Mouse (Mus musculus): Measurements from ENCODE around the gene Appbp2. TPM values are rescaled to one million over a fixed set of nuclear protein-coding genes. Genes with fewer than 3 reads are reported as not detected.

Appbp2 gene
- polyA plus RNA-seq (2014; fragmentation: Nextera tagmentation; extraction: Ambion mirVana) = 47.4 and 50.2 TPM in 2 replicates

DNA sequence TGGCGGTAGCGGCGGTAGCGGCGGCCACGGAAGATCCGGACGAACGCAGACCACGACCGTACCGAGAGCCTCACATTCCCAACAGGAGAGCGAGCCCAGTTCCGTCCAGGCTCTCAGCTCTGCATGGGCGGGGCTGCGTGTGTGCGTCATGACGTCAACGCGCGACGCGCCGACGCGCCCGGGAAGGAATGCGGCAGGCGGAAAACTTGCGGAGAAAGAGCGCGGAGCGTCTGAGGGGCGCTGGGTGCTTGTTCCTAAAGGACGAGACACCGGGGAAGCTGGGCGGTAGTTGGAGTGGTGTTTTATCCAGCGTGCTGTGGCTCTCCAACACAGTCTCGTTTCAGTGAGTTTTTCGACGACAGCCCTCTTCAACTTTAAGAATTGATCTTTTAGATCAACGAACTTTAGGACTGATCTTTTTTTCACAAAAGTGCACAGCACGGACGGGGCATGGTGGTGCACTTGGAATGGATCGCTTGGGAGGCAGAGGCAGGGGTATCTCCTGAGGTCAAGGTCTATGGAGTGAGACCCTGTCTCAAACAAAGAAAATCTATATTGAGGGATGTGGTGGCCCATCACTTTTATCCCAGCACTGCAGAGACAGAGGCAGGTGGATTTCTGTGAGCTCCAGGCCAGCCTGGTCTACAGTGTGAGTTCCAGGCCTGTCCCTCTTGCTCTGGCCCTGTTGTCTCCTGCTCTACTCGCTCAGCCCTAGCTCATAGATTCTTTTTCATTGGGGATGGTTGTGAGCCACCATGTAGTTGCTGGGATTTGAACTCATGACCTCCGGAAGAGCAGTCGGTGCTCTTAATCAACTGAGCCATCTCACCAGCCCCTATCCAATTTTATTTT lies at the start of gene Appbp2:
Gene Appbp2 (minus strand): TSS at position 141 of the 852 bp plus-strand sequence.
- H3K27me3 ChIP-seq (ENCODE audit: control insufficient read depth, insufficient read depth, low read length) = no peaks in the 10 kb centered on the region
- peak within 1 kb of the TSS; percentile 93 for H3K4me2 ChIP-seq (ENCODE audit: low read length)
- peak; percentile 94 for ATAC-seq (ENCODE audit: insufficient number of reproducible peaks, insufficient read depth, low FRiP score, low read depth)
- peak within 1 kb of the TSS; percentile 98 for H3K9ac ChIP-seq (ENCODE audit: low read length)
- WGBS = 5% methylated on average over 48 of the region's 48 CpGs
- H3K27ac ChIP-seq (replicated peaks in 1 of 2; ENCODE audit: control insufficient read depth in 1 of 2, insufficient read depth in 1 of 2, low read depth in 2 of 2, low read length in 2 of 2) = peak within 1 kb of the TSS; percentile 97 to 99
- peaks cover 2 to 10% of the 10 kb centered on the region in 2 experiments; a peak in 1 of 4 replicates for H3K4me1 ChIP-seq (ENCODE audit: control insufficient read depth in 2 of 2, insufficient read depth in 2 of 2, low read length in 2 of 2)
- peak within 1 kb of the TSS; percentile 67 to 99 for H3K4me3 ChIP-seq (ENCODE audit: control insufficient read depth in 1 of 2, insufficient read depth in 1 of 2, low read depth in 1 of 2, low read length in 2 of 2)
- no peaks in the 10 kb centered on the region for H3K9me3 ChIP-seq (ENCODE audit: control insufficient read depth, low read length)
- H3K36me3 ChIP-seq (ENCODE audit: control insufficient read depth, insufficient read depth, low read length) = peaks cover 14% of the 10 kb centered on the region; the same call in 1 of the 2 replicates

DNA sequence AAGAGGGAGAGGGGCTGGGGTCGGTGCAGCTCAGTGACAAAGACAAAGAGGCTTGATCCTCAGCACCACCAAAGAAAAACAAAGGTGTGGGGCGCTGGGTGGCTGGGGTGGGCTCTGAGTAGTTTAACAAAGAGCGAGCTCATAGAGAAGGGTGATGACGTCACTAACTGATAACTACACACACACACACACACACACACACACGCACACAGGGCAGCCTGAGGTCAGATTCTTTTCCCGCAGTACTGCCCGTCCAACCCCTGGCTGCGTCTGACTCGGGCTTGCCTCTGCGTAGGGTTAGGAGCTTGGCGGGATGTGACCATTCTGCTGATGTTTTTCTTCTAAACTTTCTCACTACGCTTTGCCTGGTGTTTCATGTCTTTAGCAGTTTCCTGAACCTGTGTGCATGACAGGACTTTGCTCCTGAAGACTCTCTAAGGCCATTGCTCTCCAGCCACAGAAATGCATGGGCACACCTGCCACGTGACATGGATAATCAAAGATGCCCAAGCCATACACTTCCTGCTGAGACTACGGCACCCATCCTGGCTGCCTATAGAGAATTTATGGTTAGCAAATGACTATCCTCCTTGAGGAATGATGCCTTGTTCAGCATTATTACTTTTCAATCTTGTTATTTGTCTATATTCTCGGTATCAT lies 46.4 kb upstream of the Appbp2 start:
- no peaks in the 10 kb centered on the region for H3K36me3 ChIP-seq (ENCODE audit: control insufficient read depth, insufficient read depth, low read length)
- H3K4me2 ChIP-seq (ENCODE audit: low read length) = no peak overlapping the region
- no peak for ATAC-seq (ENCODE audit: insufficient number of reproducible peaks, insufficient read depth, low FRiP score, low read depth)
- no peak overlapping the region for H3K9ac ChIP-seq (ENCODE audit: low read length)
- no peak overlapping the region for H3K27ac ChIP-seq (replicated peaks in 1 of 2; ENCODE audit: control insufficient read depth in 1 of 2, insufficient read depth in 1 of 2, low read depth in 2 of 2, low read length in 2 of 2)
- no peaks in the 10 kb centered on the region for H3K27me3 ChIP-seq (ENCODE audit: control insufficient read depth, insufficient read depth, low read length)
- H3K4me1 ChIP-seq (ENCODE audit: control insufficient read depth in 2 of 2, insufficient read depth in 2 of 2, low read length in 2 of 2) = peaks cover 0 to 3% of the 10 kb centered on the region in 2 experiments; a peak in 1 of 4 replicates
- 39% methylated on average over 15 of the region's 15 CpGs for WGBS
- H3K4me3 ChIP-seq (ENCODE audit: control insufficient read depth in 1 of 2, insufficient read depth in 1 of 2, low read depth in 1 of 2, low read length in 2 of 2) = no peak overlapping the region
- H3K9me3 ChIP-seq (ENCODE audit: control insufficient read depth, low read length) = no peaks in the 10 kb centered on the region

DNA sequence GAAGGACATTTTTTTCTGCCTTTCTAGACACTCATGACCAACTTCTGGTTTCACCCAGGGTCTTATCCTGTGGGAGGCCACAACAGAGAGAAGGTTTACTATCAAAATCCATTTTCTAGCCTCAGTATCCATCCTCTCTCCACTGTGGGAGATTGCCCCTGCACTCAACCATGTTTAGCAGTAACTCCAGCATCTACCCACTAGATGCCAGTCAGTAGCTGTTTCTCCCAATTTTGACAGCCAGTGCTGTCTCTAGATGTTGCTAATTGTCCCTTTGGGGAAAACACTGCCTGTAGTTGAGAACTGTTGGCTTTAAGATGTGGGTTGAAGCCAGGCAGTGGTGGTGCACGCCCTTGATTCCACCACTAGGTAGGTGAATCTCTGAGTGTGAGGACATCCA lies 43.2 kb upstream of the Appbp2 start:
- WGBS = 67% methylated on average over 1 of the region's 1 CpGs
- Histone ChIP-seq H3K36me3 (ENCODE audit: control insufficient read depth, insufficient read depth, low read length) (no peaks in the 10 kb centered on the region), H3K4me3 (ENCODE audit: control insufficient read depth in 1 of 2, insufficient read depth in 1 of 2, low read depth in 1 of 2, low read length in 2 of 2) (no peak overlapping the region), H3K27ac (replicated peaks in 1 of 2; ENCODE audit: control insufficient read depth in 1 of 2, insufficient read depth in 1 of 2, low read depth in 2 of 2, low read length in 2 of 2) (no peak overlapping the region), H3K9me3 (ENCODE audit: control insufficient read depth, low read length) (peaks cover 6% of the 10 kb centered on the region; the same call in 1 of the 2 replicates), H3K4me1 (ENCODE audit: control insufficient read depth in 2 of 2, insufficient read depth in 2 of 2, low read length in 2 of 2) (peaks cover 0 to 3% of the 10 kb centered on the region in 2 experiments; a peak in 1 of 4 replicates), H3K27me3 (ENCODE audit: control insufficient read depth, insufficient read depth, low read length) (no peaks in the 10 kb centered on the region), H3K9ac (ENCODE audit: low read length) (no peak overlapping the region), H3K4me2 (ENCODE audit: low read length) (no peak overlapping the region)
- no peak for ATAC-seq (ENCODE audit: insufficient number of reproducible peaks, insufficient read depth, low FRiP score, low read depth)

DNA sequence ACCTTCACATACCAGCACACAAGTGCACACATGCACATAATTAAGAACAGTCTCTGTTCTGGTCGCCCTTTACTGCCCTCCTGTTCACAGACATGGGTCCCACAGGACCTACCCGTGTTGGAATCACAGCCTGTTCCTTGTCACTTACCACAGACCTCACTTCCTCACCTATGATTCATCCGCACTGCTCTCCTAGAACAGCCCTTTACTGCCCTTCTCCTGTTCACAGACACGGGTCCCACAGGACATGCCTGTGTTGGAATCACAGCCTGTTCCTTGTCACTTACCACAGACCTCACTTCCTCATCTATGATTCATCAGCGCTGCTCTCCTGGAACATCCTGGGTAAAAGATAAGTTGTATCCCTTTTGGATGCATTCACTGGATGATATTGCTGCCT lies 42.7 kb upstream of the Appbp2 start:
- ATAC-seq (ENCODE audit: insufficient number of reproducible peaks, insufficient read depth, low FRiP score, low read depth) = peak; percentile 54; the same call in 1 of the 2 replicates
- Histone ChIP-seq H3K4me2 (ENCODE audit: low read length) (no peak overlapping the region), H3K36me3 (ENCODE audit: control insufficient read depth, insufficient read depth, low read length) (no peaks in the 10 kb centered on the region), H3K4me3 (ENCODE audit: control insufficient read depth in 1 of 2, insufficient read depth in 1 of 2, low read depth in 1 of 2, low read length in 2 of 2) (no peak overlapping the region), H3K4me1 (ENCODE audit: control insufficient read depth in 2 of 2, insufficient read depth in 2 of 2, low read length in 2 of 2) (peaks cover 0 to 3% of the 10 kb centered on the region in 2 experiments; a peak in 1 of 4 replicates), H3K9me3 (ENCODE audit: control insufficient read depth, low read length) (peaks cover 6% of the 10 kb centered on the region; the same call in 1 of the 2 replicates), H3K27me3 (ENCODE audit: control insufficient read depth, insufficient read depth, low read length) (no peaks in the 10 kb centered on the region), H3K9ac (ENCODE audit: low read length) (no peak overlapping the region), H3K27ac (replicated peaks in 1 of 2; ENCODE audit: control insufficient read depth in 1 of 2, insufficient read depth in 1 of 2, low read depth in 2 of 2, low read length in 2 of 2) (no peak overlapping the region)
- 33% methylated on average over 5 of the region's 5 CpGs for WGBS

DNA sequence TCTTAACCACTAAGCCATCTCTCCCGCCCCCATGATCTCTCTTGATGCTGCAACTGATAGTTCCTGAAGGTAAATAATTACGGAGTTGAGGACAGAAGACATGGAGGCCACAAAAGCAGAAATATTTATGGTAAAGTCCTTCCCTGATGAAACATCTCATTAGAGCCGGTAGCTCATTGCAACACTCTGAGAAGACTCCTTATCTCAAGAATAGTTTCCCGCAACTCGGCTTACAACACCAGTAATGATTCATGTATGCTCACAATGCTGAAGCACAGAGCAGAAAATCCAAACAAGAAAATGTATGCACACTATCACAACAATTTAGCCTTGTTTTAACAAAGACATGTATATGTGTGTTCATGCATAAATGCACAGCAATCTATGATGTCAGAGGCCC lies 40.2 kb upstream of the Appbp2 start:
- Histone ChIP-seq H3K36me3 (ENCODE audit: control insufficient read depth, insufficient read depth, low read length) (no peaks in the 10 kb centered on the region), H3K4me1 (ENCODE audit: control insufficient read depth in 2 of 2, insufficient read depth in 2 of 2, low read length in 2 of 2) (peaks cover 0 to 3% of the 10 kb centered on the region in 2 experiments; a peak in 1 of 4 replicates), H3K9ac (ENCODE audit: low read length) (no peak overlapping the region), H3K4me2 (ENCODE audit: low read length) (no peak overlapping the region), H3K4me3 (ENCODE audit: control insufficient read depth in 1 of 2, insufficient read depth in 1 of 2, low read depth in 1 of 2, low read length in 2 of 2) (no peak overlapping the region), H3K27me3 (ENCODE audit: control insufficient read depth, insufficient read depth, low read length) (no peaks in the 10 kb centered on the region), H3K9me3 (ENCODE audit: control insufficient read depth, low read length) (peaks cover 6% of the 10 kb centered on the region; the same call in 1 of the 2 replicates), H3K27ac (replicated peaks in 1 of 2; ENCODE audit: control insufficient read depth in 1 of 2, insufficient read depth in 1 of 2, low read depth in 2 of 2, low read length in 2 of 2) (no peak overlapping the region)
- ATAC-seq (ENCODE audit: insufficient number of reproducible peaks, insufficient read depth, low FRiP score, low read depth) = no peak
- 71% methylated on average over 5 of the region's 5 CpGs for WGBS

DNA sequence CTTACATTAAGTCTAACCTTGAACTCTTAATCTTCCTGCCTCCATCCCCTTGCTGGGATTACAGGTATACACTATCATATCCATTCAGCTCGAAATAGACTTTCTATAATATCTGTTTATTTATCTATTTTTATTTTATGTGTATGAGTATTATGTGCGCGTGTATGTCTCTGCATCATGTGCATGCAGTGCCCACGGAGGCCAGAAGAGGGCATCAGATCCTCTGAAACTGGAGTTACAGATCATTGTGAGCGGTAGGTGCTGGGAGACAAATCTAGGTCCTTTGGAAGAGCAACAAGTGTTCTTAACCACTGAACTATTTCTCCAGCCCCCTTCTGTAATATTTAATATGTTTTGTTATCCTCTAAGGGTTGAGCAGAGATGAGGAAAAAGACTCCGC lies 38.4 kb upstream of the Appbp2 start:
- 65% methylated on average over 6 of the region's 6 CpGs for WGBS
- H3K36me3 ChIP-seq (ENCODE audit: control insufficient read depth, insufficient read depth, low read length) = no peaks in the 10 kb centered on the region
- no peak overlapping the region for H3K9ac ChIP-seq (ENCODE audit: low read length)

DNA sequence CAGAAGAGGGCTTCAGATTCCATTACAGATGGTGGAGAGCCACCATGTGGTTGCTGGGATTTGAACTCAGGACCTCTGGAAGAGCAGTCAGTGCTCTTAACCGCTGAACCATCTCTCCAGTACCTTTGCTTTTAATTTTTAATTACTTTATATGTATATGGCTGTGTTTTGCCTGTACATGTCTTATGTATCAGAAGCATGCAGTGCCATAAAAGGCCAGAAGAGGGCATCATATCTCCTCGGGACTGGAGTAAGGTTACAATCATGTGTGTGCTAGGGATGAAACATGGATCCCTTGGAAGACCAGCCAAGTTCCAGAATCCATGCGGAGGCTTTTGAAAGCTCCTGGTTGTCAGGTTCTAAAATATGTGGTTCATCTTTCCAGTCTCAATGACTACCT lies 35.7 kb upstream of the Appbp2 start:
- Histone ChIP-seq H3K9me3 (ENCODE audit: control insufficient read depth, low read length) (peaks cover 6% of the 10 kb centered on the region; the same call in 1 of the 2 replicates), H3K4me2 (ENCODE audit: low read length) (no peak overlapping the region), H3K36me3 (ENCODE audit: control insufficient read depth, insufficient read depth, low read length) (no peaks in the 10 kb centered on the region), H3K27me3 (ENCODE audit: control insufficient read depth, insufficient read depth, low read length) (no peaks in the 10 kb centered on the region), H3K27ac (replicated peaks in 1 of 2; ENCODE audit: control insufficient read depth in 1 of 2, insufficient read depth in 1 of 2, low read depth in 2 of 2, low read length in 2 of 2) (no peak overlapping the region), H3K4me3 (ENCODE audit: control insufficient read depth in 1 of 2, insufficient read depth in 1 of 2, low read depth in 1 of 2, low read length in 2 of 2) (no peak overlapping the region), H3K9ac (ENCODE audit: low read length) (no peak overlapping the region), H3K4me1 (ENCODE audit: control insufficient read depth in 2 of 2, insufficient read depth in 2 of 2, low read length in 2 of 2) (no peaks in the 10 kb centered on the region)
- WGBS = 54% methylated on average over 3 of the region's 3 CpGs
- ATAC-seq (ENCODE audit: insufficient number of reproducible peaks, insufficient read depth, low FRiP score, low read depth) = no peak

More for the DNA sequence above, 38.4 kb upstream of the Appbp2 start:
- Histone ChIP-seq H3K4me1 (ENCODE audit: control insufficient read depth in 2 of 2, insufficient read depth in 2 of 2, low read length in 2 of 2) (peaks cover 0 to 3% of the 10 kb centered on the region in 2 experiments; a peak in 1 of 4 replicates), H3K9me3 (ENCODE audit: control insufficient read depth, low read length) (peaks cover 6% of the 10 kb centered on the region; the same call in 1 of the 2 replicates), H3K27ac (replicated peaks in 1 of 2; ENCODE audit: control insufficient read depth in 1 of 2, insufficient read depth in 1 of 2, low read depth in 2 of 2, low read length in 2 of 2) (no peak overlapping the region), H3K4me3 (ENCODE audit: control insufficient read depth in 1 of 2, insufficient read depth in 1 of 2, low read depth in 1 of 2, low read length in 2 of 2) (no peak overlapping the region), H3K4me2 (ENCODE audit: low read length) (no peak overlapping the region), H3K27me3 (ENCODE audit: control insufficient read depth, insufficient read depth, low read length) (no peaks in the 10 kb centered on the region)
- no peak for ATAC-seq (ENCODE audit: insufficient number of reproducible peaks, insufficient read depth, low FRiP score, low read depth)
